Mouse (Mus musculus) MEL (cell line): ENCODE measurements around the gene Mmrn1. TPM values are rescaled to one million over a fixed set of nuclear protein-coding genes. Genes with fewer than 3 reads are reported as not detected.

Experiments used
- DNase-seq: peaks from one replicate; pipeline ENCODE4 v3.0.0; 2011; ENCODE audit warnings: low read depth, low spot score
- H3K27ac ChIP-seq: 2 replicates; pipeline ENCODE4 v1.5.1; 2012; ENCODE audit warnings: low read depth, mild to moderate bottlenecking, control low read depth, low read length, moderate library complexity; ENCODE audit not compliant: control insufficient read depth
- H3K27me3 ChIP-seq, 2 experiments: fragments of 150-350 bp in 1 of 2; sonication (generic) in 1 of 2; 2 replicates each; pipeline ENCODE4 v1.6.1; 2012; ENCODE audit warnings: low read length in 2 of 2, mild to moderate bottlenecking in 2 of 2, improper control_type of control experiment in 1 of 2, moderate library complexity in 1 of 2; ENCODE audit not compliant: insufficient read depth in 2 of 2, control insufficient read depth in 1 of 2
- H3K36me3 ChIP-seq, 2 experiments: 2 replicates each; pipeline ENCODE4 v1.6.1; 2012 to 2014; ENCODE audit warnings: low read length in 2 of 2, improper control_type of control experiment in 1 of 2, inconsistent platforms in 1 of 2, mild to moderate bottlenecking in 1 of 2; ENCODE audit not compliant: insufficient read depth in 2 of 2, control insufficient read depth in 1 of 2
- H3K4me1 ChIP-seq, 2 experiments: fragments of 150-350 bp in 1 of 2; sonication (generic) in 1 of 2; 2 replicates each; pipeline ENCODE4 v1.6.1; 2012; ENCODE audit warnings: low read length in 2 of 2, improper control_type of control experiment in 1 of 2, mild to moderate bottlenecking in 1 of 2; ENCODE audit not compliant: insufficient read depth in 2 of 2, control insufficient read depth in 1 of 2
- H3K4me3 ChIP-seq, 2 experiments: fragments of 150-350 bp in 1 of 2; sonication (generic) in 1 of 2; 2 replicates each; pipeline ENCODE4 v1.5.1; 2012; ENCODE audit warnings: low read depth in 2 of 2, low read length in 2 of 2, mild to moderate bottlenecking in 2 of 2, moderate library complexity in 2 of 2, control low read depth in 1 of 2, improper control_type of control experiment in 1 of 2; ENCODE audit not compliant: control insufficient read depth in 1 of 2, insufficient read depth in 1 of 2
- H3K79me2 ChIP-seq: 2 replicates; pipeline ENCODE4 v1.6.1; 2012; ENCODE audit warnings: mild to moderate bottlenecking, low read length, moderate library complexity; ENCODE audit not compliant: control insufficient read depth, poor library complexity, insufficient read depth
- H3K9ac ChIP-seq: 2 replicates; pipeline ENCODE4 v1.6.1; 2012; ENCODE audit warnings: low read depth, mild to moderate bottlenecking, control low read depth, low read length, moderate library complexity; ENCODE audit not compliant: control insufficient read depth, poor library complexity, severe bottlenecking
- H3K9me3 ChIP-seq: fragments of 150-350 bp; sonication (generic); replicated peaks from 2 replicates; pipeline ENCODE4 v1.6.1; 2012; ENCODE audit warnings: mild to moderate bottlenecking, low read length, improper control_type of control experiment, moderate library complexity; ENCODE audit not compliant: insufficient read depth
- BHLHE40 ChIP-seq: IDR thresholded peaks from 2 replicates; pipeline ENCODE4 v1.6.1; 2012; ENCODE audit warnings: low read depth, mild to moderate bottlenecking, inconsistent platforms, low read length, improper control_type of control experiment, borderline replicate concordance
- CHD2 ChIP-seq: IDR thresholded peaks from 2 replicates; pipeline ENCODE4 v1.6.1; 2011; ENCODE audit warnings: low read length, improper control_type of control experiment
- CTCF ChIP-seq, 3 experiments: IDR thresholded peaks in 2 of 3; conservative IDR thresholded peaks in 1 of 3; 2 replicates each; pipeline ENCODE4 v1.5.1; 2011 to 2012; ENCODE audit warnings: low read length in 3 of 3, low read depth in 2 of 3, mild to moderate bottlenecking in 2 of 3, improper control_type of control experiment in 1 of 3, inconsistent platforms in 1 of 3, mixed read lengths in 1 of 3, moderate library complexity in 1 of 3; ENCODE audit not compliant: control insufficient read depth in 1 of 3, insufficient read depth in 1 of 3, poor library complexity in 1 of 3, severe bottlenecking in 1 of 3
- E2F4 ChIP-seq: IDR thresholded peaks from 2 replicates; pipeline ENCODE4 v1.6.1; 2011; ENCODE audit warnings: low read depth, low read length, improper control_type of control experiment, borderline replicate concordance
- ETS1 ChIP-seq: IDR thresholded peaks from 2 replicates; pipeline ENCODE4 v1.6.1; 2012; ENCODE audit warnings: low read depth, mild to moderate bottlenecking, inconsistent platforms, low read length, improper control_type of control experiment, moderate library complexity
- HCFC1 ChIP-seq: IDR thresholded peaks from 2 replicates; pipeline ENCODE4 v1.6.1; 2012; ENCODE audit warnings: low read depth, mild to moderate bottlenecking, inconsistent platforms, low read length, improper control_type of control experiment, moderate library complexity
- JUND ChIP-seq: IDR thresholded peaks from 2 replicates; pipeline ENCODE4 v1.6.1; 2011; ENCODE audit warnings: low read depth, mild to moderate bottlenecking, improper control_type of control experiment, low read length
- MAFK ChIP-seq: IDR thresholded peaks from 2 replicates; pipeline ENCODE4 v1.6.1; 2011; ENCODE audit warnings: low read depth, mild to moderate bottlenecking, low read length, improper control_type of control experiment, borderline replicate concordance
- MAX ChIP-seq: IDR thresholded peaks from 2 replicates; pipeline ENCODE4 v1.6.1; 2011; ENCODE audit warnings: low read length, improper control_type of control experiment
- MAZ ChIP-seq: IDR thresholded peaks from 2 replicates; pipeline ENCODE4 v1.6.1; 2012; ENCODE audit warnings: low read depth, mild to moderate bottlenecking, inconsistent platforms, low read length, improper control_type of control experiment
- MEF2A ChIP-seq: IDR thresholded peaks from 2 replicates; pipeline ENCODE4 v1.6.1; 2014; ENCODE audit warnings: low read depth, mild to moderate bottlenecking, inconsistent platforms, low read length, improper control_type of control experiment; ENCODE audit not compliant: poor library complexity, insufficient replicate concordance, severe bottlenecking; ENCODE audit errors: extremely low read depth
- MXI1 ChIP-seq: IDR thresholded peaks from 2 replicates; pipeline ENCODE4 v1.6.1; 2011; ENCODE audit warnings: mild to moderate bottlenecking, low read depth, low read length, improper control_type of control experiment
- MYB ChIP-seq: IDR thresholded peaks from 2 replicates; pipeline ENCODE4 v1.6.1; 2011; ENCODE audit warnings: mild to moderate bottlenecking, low read depth, low read length, improper control_type of control experiment
- NELFE ChIP-seq: IDR thresholded peaks from 2 replicates; pipeline ENCODE4 v1.6.1; 2011; ENCODE audit warnings: low read depth, low read length, improper control_type of control experiment
- NRF1 ChIP-seq: IDR thresholded peaks from 2 replicates; pipeline ENCODE4 v1.6.1; 2014; ENCODE audit warnings: low read depth, mild to moderate bottlenecking, inconsistent platforms, low read length, improper control_type of control experiment, moderate library complexity; ENCODE audit not compliant: poor library complexity, insufficient read depth, severe bottlenecking
- POLR2AphosphoS2 ChIP-seq: IDR thresholded peaks from 2 replicates; pipeline ENCODE4 v1.6.1; 2011; ENCODE audit warnings: low read length, improper control_type of control experiment
- POLR2AphosphoS5 ChIP-seq: IDR thresholded peaks from 2 replicates; pipeline ENCODE4 v1.6.1; 2012; ENCODE audit warnings: low read depth, borderline replicate concordance, mild to moderate bottlenecking, inconsistent platforms, low read length, moderate library complexity, mixed read lengths
- RAD21 ChIP-seq: IDR thresholded peaks from 2 replicates; pipeline ENCODE4 v1.6.1; 2011; ENCODE audit warnings: mild to moderate bottlenecking, low read depth, low read length, improper control_type of control experiment
- SIN3A ChIP-seq: IDR thresholded peaks from 2 replicates; pipeline ENCODE4 v1.6.1; 2012; ENCODE audit warnings: low read length, improper control_type of control experiment, inconsistent platforms
- SMC3 ChIP-seq: IDR thresholded peaks from 2 replicates; pipeline ENCODE4 v1.6.1; 2011; ENCODE audit warnings: low read depth, low read length, improper control_type of control experiment
- UBTF ChIP-seq: IDR thresholded peaks from 2 replicates; pipeline ENCODE4 v1.6.1; 2012; ENCODE audit warnings: low read depth, mild to moderate bottlenecking, inconsistent platforms, low read length, improper control_type of control experiment, moderate library complexity, borderline replicate concordance; ENCODE audit not compliant: insufficient read depth
- USF1 ChIP-seq: IDR thresholded peaks from 2 replicates; pipeline ENCODE4 v1.6.1; 2014; ENCODE audit warnings: low read depth, mild to moderate bottlenecking, inconsistent platforms, low read length, improper control_type of control experiment, moderate library complexity
- USF2 ChIP-seq, 2 experiments: IDR thresholded peaks; 2 replicates each; pipeline ENCODE4 v1.6.1; 2011 to 2012; ENCODE audit warnings: improper control_type of control experiment in 2 of 2, low read length in 2 of 2, borderline replicate concordance in 1 of 2, inconsistent platforms in 1 of 2, low read depth in 1 of 2, mild to moderate bottlenecking in 1 of 2; ENCODE audit not compliant: insufficient read depth in 1 of 2
- ZC3H11A ChIP-seq: IDR thresholded peaks from 2 replicates; pipeline ENCODE4 v1.6.1; 2012; ENCODE audit warnings: low read depth, mild to moderate bottlenecking, inconsistent platforms, low read length, improper control_type of control experiment
- ZKSCAN1 ChIP-seq: IDR thresholded peaks from 2 replicates; pipeline ENCODE4 v1.6.1; 2012; ENCODE audit warnings: low read depth, mild to moderate bottlenecking, inconsistent platforms, low read length, improper control_type of control experiment, moderate library complexity
- polyA plus RNA-seq, 2 experiments: library from polyadenylated mRNA; stranded (reverse) in 1 of 2; unstranded in 1 of 2; fragments of >175 nt in 1 of 2; fragments of >200 nt in 1 of 2; gene quantifications; 2 replicates each; pipeline versions ENCODE4 v1.2.1 to v1.2.4; 2012; ENCODE audit warnings: low replicate concordance in 2 of 2, low read depth in 1 of 2; ENCODE audit not compliant: insufficient read length in 2 of 2, insufficient read depth in 1 of 2, missing spikeins in 1 of 2
- total RNA-seq: library from RNA; depleted of rRNA; stranded (reverse); fragments of 300-350 nt; gene quantifications from 2 replicates; pipeline ENCODE4 v1.2.3, GENCODE M21; 2012

The Mmrn1 gene
- total and polyA plus RNA-seq, 3 experiments, result not detected

DNA sequence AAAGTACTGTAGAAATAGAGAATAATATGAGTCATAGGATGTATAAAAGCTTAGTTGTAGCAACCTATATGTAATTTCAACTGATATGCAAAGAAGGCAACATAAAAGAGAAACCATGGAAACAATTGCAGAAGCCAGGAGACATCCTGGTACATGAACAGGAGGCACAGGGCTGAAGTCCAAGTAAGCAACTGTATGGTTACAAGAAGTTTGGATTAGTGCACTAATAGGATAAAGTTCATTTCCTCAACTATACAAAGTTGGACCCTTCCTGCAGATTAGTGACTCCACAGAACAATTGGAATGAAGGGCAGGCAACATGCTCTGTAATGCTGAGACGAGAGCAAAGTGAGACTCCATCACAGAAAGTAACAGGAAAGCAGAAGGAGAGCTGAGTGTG is 59.6 kb downstream of the Mmrn1 start:
- no peak overlapping the region for H3K9ac ChIP-seq
- H3K9me3 ChIP-seq, result no peaks in the 10 kb centered on the region
- no peaks in the 10 kb centered on the region for H3K4me1 ChIP-seq
- DNase-seq, result no peak
- TF ChIP-seq USF2 (IDR thresholded peaks at IDR 0.05; ENCODE audit: borderline replicate concordance in 1 of 2, insufficient read depth in 1 of 2, low read depth in 1 of 2, low read length in 2 of 2) (no peak), JUND (no peak), MEF2A (no peak), MAX (no peak), NELFE (no peak), ZKSCAN1 (no peak), UBTF (no peak), MAFK (no peak), RAD21 (no peak)
- no peaks in the 10 kb centered on the region for H3K27me3 ChIP-seq
- H3K27ac ChIP-seq, result no peak overlapping the region
- H3K4me3 ChIP-seq, result no peak overlapping the region
- H3K36me3 ChIP-seq, result no peaks in the 10 kb centered on the region
- no peaks in the 10 kb centered on the region for H3K79me2 ChIP-seq

DNA sequence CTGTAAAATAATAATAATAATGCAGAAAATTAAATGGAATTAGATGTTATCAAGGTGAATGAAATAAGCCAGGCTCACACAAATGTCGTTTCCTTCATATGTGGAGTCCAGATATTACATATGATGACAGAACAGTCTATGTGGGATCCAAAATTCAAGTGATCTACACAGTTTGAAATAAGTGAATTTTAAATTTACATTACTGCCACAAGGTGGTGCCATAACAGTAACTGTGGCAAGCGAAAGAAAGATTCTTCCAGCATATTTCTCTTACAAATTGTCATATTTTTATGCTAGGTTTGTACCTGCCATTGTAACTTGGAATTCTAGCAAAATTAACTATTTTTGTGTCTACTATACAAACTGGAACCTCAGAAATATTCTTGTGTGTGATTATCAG is 61.1 kb downstream of the Mmrn1 start:
- H3K27ac ChIP-seq, result no peak overlapping the region
- no peak overlapping the region for H3K9ac ChIP-seq
- DNase-seq, result peak; percentile 49
- H3K36me3 ChIP-seq, result no peaks in the 10 kb centered on the region
- TF ChIP-seq SMC3 (peak; percentile 80), MAZ (no peak), RAD21 (peak; percentile 67), CTCF (IDR thresholded peaks at IDR 0.05 in 2 of 3, conservative IDR thresholded peaks at IDR 0.05 in 1 of 3; ENCODE audit: control insufficient read depth in 1 of 3, insufficient read depth in 1 of 3, low read depth in 2 of 3, low read length in 3 of 3, poor library complexity in 1 of 3, severe bottlenecking in 1 of 3) (peak in 2 of 3 experiments; percentile 16 to 65; a peak in 2 of 6 replicates), MAFK (no peak), POLR2AphosphoS5 (no peak), ZC3H11A (peak; percentile 40)
- no peaks in the 10 kb centered on the region for H3K79me2 ChIP-seq
- H3K4me1 ChIP-seq, result no peaks in the 10 kb centered on the region
- no peaks in the 10 kb centered on the region for H3K27me3 ChIP-seq
- no peaks in the 10 kb centered on the region for H3K9me3 ChIP-seq
- no peak overlapping the region for H3K4me3 ChIP-seq

DNA sequence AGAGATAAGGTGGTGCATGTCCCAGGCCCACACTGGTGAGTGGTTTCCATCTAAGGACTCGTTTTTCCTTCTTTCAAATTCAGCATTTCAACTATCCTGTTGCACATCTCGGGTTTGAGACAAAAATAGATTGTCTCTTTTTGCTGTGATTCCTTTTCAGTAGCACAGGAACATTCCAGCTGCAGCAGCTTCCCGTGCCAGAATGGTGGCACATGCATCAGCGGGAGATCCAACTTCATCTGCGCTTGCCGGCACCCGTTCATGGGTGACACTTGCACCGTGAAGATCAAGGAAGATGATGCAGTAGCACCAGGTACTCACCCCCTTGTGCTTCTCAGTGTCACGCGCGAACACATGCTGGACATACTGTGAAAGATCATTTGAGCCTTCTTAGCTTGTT is 62.1 kb downstream of the Mmrn1 start:
- H3K9ac ChIP-seq, result no peak overlapping the region
- H3K9me3 ChIP-seq, result no peaks in the 10 kb centered on the region
- no peaks in the 10 kb centered on the region for H3K36me3 ChIP-seq
- no peak overlapping the region for H3K27ac ChIP-seq
- H3K4me1 ChIP-seq, result no peaks in the 10 kb centered on the region
- DNase-seq, result no peak
- H3K27me3 ChIP-seq, result no peaks in the 10 kb centered on the region
- no peak overlapping the region for H3K4me3 ChIP-seq
- H3K79me2 ChIP-seq, result no peaks in the 10 kb centered on the region
- no peak for TF ChIP-seq MAZ
- TF ChIP-seq POLR2AphosphoS2, result no peak
- TF ChIP-seq BHLHE40, result no peak
- no peak for TF ChIP-seq HCFC1
- no peak for TF ChIP-seq NELFE
- TF ChIP-seq ETS1, result no peak
- no peak for TF ChIP-seq SMC3
- TF ChIP-seq MAFK, result no peak
- TF ChIP-seq MYB, result no peak
- no peak for TF ChIP-seq POLR2AphosphoS5
- TF ChIP-seq E2F4, result no peak
- TF ChIP-seq CHD2, result no peak
- no peak for TF ChIP-seq SIN3A
- TF ChIP-seq USF1, result no peak
- TF ChIP-seq MXI1, result no peak
- no peak for TF ChIP-seq NRF1
- TF ChIP-seq CTCF (IDR thresholded peaks at IDR 0.05 in 2 of 3, conservative IDR thresholded peaks at IDR 0.05 in 1 of 3; ENCODE audit: control insufficient read depth in 1 of 3, insufficient read depth in 1 of 3, low read depth in 2 of 3, low read length in 3 of 3, poor library complexity in 1 of 3, severe bottlenecking in 1 of 3), result no peak
